Mouse (Mus musculus) heart, adult 8-10 months (tissue): Measurements from ENCODE around the gene Ric8a. TPM values are rescaled to one million over a fixed set of nuclear protein-coding genes. Genes with fewer than 3 reads are reported as not detected.
A peak's percentile ranks its signal among the peaks of the same experiment; 100 is the strongest.
"Not testable (repeated sequence)": the region's sequence is repeated elsewhere in the genome, so short reads cannot be mapped to it uniquely, and the experiment has no call there.

Source experiments
- DNase-seq: peaks from one replicate; pipeline ENCODE4 v3.0.0; 2022; ENCODE audit warnings: low spot score
- total RNA-seq, 4 experiments: library from RNA; stranded (reverse); gene quantifications; 2 replicates each; pipeline ENCODE4 v1.2.4; 2022

The Ric8a gene
- total RNA-seq, 4 experiments from 2014 or later, result 22.3 to 24.4 (median 23.3) TPM

GRCm38 (mm10) chr7:140890636-140891035, 33.9 kb downstream of the Ric8a start:
- not testable (repeated sequence) for DNase-seq

DNA sequence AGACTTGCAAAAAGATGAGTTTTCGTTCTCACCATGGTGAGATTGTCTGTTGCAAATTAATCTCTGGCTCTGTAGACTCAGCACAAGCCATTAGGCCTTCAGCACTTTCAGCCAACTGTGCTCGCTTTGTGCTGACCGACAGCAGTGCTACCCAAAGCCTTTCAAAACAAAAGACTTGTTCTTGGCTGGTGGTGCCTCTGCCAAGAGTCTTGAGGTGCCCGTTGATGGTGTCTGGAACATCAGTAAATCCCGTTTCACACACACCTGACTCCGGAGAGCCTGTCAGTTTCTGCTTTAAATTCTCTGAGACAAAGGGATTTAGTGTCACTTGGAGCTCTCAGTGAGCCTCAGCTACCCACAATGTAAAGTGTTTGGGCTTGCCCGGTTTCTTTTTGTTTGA, 37.3 kb downstream of the Ric8a start:
- no peak for DNase-seq

GRCm38 (mm10) chr7:140894611-140895010, 37.9 kb downstream of the Ric8a start:
- DNase-seq, result no peak

- DNase-seq, result no peak
Observed at GRCm38 (mm10) chr7:140897863-140898262, 41.1 kb downstream of the Ric8a start.

- DNase-seq, result no peak
Observed at GRCm38 (mm10) chr7:140899121-140899520, 42.4 kb downstream of the Ric8a start.

DNA sequence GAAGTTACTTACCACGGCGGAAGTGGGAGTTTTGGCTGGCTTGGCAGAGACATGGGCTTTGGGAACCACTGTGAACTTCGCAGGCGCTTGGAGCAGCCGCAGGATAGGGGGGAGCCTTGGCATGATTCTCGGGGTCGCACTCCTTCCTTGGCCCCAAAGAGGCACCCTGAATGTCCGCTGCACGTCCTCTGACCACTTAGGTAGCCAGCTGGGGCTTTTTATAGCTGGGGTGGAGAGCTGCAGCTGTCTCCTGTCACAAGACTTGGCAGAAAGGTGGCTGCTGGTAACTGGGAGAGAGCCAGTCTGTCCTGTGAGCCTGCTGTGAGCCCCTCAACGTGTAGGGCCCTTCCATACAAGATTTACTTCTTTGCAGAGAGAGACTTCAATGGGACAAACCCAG, 43.5 kb downstream of the Ric8a start, which contains the start of gene Cox8b:
Gene Cox8b (minus strand): TSS at position 227 of the 400 bp plus-strand sequence.
- DNase-seq, result peak; percentile 55

DNA sequence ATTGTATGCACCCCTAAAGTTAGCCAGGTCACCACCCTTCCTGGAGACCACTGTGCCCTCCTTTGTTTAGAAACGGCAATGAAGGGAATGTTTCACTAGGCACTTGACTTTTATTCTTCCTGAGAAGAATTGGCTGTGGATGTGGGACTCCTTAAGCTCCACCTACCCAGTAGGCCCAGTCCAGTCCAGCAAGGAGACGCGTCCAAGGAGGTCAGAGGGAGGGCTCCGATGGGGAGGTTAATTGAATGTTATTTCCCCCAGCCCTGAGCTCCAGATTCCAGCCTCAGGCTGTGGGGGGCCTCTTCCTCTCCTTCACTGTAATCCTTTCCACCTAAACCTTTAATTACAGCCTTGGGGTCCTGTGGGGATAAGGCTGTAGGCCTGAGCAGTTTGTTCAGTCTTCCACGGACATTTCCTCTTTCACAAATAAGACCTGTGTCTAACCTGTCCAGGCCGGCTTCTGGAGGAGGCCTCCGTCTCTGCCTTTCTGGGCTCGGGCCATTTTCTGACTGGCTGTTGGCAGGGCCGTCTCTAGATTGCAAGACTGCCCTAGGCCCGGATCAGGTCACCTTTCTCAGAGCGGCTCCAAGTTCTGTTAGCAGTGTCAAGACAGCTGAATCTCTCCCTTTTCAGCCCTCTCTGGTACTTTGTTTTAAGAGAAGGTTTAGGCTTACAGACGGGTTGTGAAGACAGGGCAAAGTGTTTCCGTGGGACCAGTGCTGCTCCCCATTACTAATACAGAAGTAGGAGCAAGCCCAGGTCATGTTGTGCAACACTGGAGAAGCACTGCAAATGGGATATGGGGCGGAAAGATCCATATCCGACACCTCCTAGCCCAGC, 45.5 kb downstream of the Ric8a start:
- no peak for DNase-seq

DNA sequence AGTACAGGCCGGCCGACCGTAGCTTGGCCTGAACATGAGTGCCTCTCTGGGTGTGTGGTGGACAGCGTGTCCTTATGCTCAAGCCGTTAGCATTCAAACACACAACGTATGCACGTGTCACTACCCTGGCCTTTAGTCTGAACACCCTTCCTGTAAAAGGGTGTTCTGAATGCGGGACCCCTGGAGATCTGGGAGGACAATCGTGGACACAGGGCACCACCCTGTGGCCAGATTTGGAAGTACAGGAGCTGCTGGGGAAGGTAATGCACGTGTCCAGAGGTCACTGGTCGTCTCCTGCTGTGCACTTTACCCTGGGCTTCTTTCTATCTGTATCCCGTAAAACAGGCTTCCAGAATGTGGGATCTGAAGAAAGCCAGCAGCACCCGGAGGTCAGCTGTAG, 46.5 kb downstream of the Ric8a start:
- peak; percentile 74 for DNase-seq

GRCm38 (mm10) chr7:140905642-140906081, 48.9 kb downstream of the Ric8a start:
- DNase-seq, result no peak

- no peak for DNase-seq
Observed at GRCm38 (mm10) chr7:140907131-140907530, 50.4 kb downstream of the Ric8a start.

GRCm38 (mm10) chr7:140907697-140908096, 50.9 kb downstream of the Ric8a start:
- no peak for DNase-seq

- DNase-seq, result no peak
Observed at GRCm38 (mm10) chr7:140908181-140908580, 51.4 kb downstream of the Ric8a start.

DNA sequence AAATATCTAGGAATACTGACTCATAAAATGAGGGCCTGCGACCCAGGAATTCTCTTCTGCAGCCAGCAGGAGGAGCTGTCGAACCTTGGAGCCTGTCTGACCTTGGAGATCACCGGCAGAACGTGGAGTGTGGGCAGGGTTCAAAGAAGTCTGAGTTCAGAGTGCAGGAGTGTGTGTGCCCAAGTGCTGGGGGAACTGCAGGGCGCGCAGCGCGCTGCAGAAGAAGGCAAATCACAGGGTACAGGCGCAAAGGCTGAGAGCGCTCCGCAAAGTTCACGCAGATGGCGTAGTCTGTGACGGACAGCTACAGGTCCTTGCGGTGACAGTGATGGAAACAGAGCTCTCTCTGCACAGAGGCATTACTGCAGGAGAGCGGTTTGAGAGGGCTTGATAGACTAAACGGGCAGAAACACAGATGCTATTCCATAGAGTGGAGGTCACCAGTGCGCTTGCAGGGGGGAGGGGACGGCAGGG, 51.9 kb downstream of the Ric8a start:
- DNase-seq, result peak; percentile 80

DNA sequence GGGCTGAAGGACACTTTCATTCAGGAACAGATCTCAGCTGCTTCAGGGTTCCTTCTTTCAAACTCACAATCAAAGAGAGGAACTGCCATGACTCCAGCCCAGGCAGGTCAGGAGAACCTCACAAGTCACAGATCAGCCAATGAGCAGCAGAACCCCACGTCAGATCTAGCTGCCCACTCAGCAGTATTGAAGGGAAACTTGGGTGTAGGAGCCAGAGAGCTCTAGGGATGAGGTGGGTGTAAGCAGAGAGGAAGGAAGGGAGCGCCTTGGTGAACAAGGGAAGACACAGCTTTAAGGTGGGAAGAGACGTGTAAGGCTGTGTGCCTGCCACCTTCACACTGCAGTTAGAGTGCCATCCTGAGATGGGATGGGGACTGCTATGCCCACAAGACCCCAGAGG, 55.5 kb downstream of the Ric8a start:
- no peak for DNase-seq

GRCm38 (mm10) chr7:140912846-140913482, 56.2 kb downstream of the Ric8a start:
- no peak for DNase-seq

Other genes starting within 250 kb of the Ric8a start
- gene Olfr61, start 228.0 kb upstream of the Ric8a start, total RNA-seq, result not detected
- gene Olfr53, start 210.5 kb upstream of the Ric8a start, total RNA-seq, result not detected
- gene Olfr539, start 197.0 kb upstream of the Ric8a start, total RNA-seq, result not detected
- gene Olfr45, start 175.0 kb upstream of the Ric8a start, total RNA-seq, result not detected
- gene Olfr541, start 159.7 kb upstream of the Ric8a start, total RNA-seq, result not detected
- 1 to 10 TPM; 3.0 to 9.8 (median 4.0) TPM for gene Cyp2e1, start 93.2 kb upstream of the Ric8a start, total RNA-seq
- gene Syce1, start 69.1 kb upstream of the Ric8a start, total RNA-seq, result under 1 TPM in 1 of 4 experiments, not detected in 3; 0.28 TPM
- under 1 TPM; 0.06 to 0.53 (median 0.30) TPM for gene Zfp941, start 34.8 kb upstream of the Ric8a start, total RNA-seq
- gene Urah, start 21.9 kb upstream of the Ric8a start, total RNA-seq, result 1 to 10 TPM in 2 of 4 experiments, under 1 TPM in 2; 0.79 to 3.2 (median 1.4) TPM
- gene Scgb1c1, start 11.4 kb upstream of the Ric8a start, total RNA-seq, result 10 to 100 TPM; 26.3 to 49.2 (median 37.1) TPM
- not detected for gene Odf3, start 9.2 kb upstream of the Ric8a start, total RNA-seq
- gene Gm45785, start 626 bp upstream of the Ric8a start, total RNA-seq, result not detected
- 10 to 100 TPM in 1 of 4 experiments, 1 to 10 TPM in 3; 7.9 to 11.8 (median 8.8) TPM for gene Bet1l, start 620 bp downstream of the Ric8a start, total RNA-seq
- 10 to 100 TPM; 80.4 to 85.4 (median 84.0) TPM for gene Psmd13, start 25.0 kb downstream of the Ric8a start, total RNA-seq
- gene Sirt3, start 25.4 kb downstream of the Ric8a start, total RNA-seq, result 10 to 100 TPM; 67.8 to 72.6 (median 69.6) TPM
- gene Cox8b, start 43.5 kb downstream of the Ric8a start, total RNA-seq, result 1,000 to 10,000 TPM; 2,926 to 3,503 (median 3,138) TPM
- gene Nlrp6, start 63.9 kb downstream of the Ric8a start, total RNA-seq, result not detected
- 1 to 10 TPM; 3.8 to 5.3 (median 4.3) TPM for gene Pgghg, start 84.4 kb downstream of the Ric8a start, total RNA-seq
- gene Ifitm5, start 93.3 kb downstream of the Ric8a start, total RNA-seq, result under 1 TPM in 3 of 4 experiments, not detected in 1; 0.35 to 0.72 (median 0.37) TPM
- not detected for gene Gm45717, start 99.0 kb downstream of the Ric8a start, total RNA-seq
- gene Ifitm2, start 99.0 kb downstream of the Ric8a start, total RNA-seq, result 100 to 1,000 TPM in 1 of 4 experiments, 10 to 100 TPM in 3; 86.2 to 101 (median 90.3) TPM
- 1 to 10 TPM; 1.6 to 6.3 (median 5.0) TPM for gene Ifitm1, start 110.3 kb downstream of the Ric8a start, total RNA-seq
- 100 to 1,000 TPM in 1 of 4 experiments, 10 to 100 TPM in 3; 83.5 to 104 (median 88.4) TPM for gene Ifitm3, start 153.8 kb downstream of the Ric8a start, total RNA-seq
- 1 to 10 TPM in 1 of 4 experiments, not detected in 3; 4.9 TPM for gene Ifitm6, start 161.0 kb downstream of the Ric8a start, total RNA-seq
- not detected for gene Gm17387, start 172.2 kb downstream of the Ric8a start, total RNA-seq
- not detected for gene B4galnt4, start 204.1 kb downstream of the Ric8a start, total RNA-seq
- under 1 TPM; 0.19 to 0.35 (median 0.27) TPM for gene Pkp3, start 221.3 kb downstream of the Ric8a start, total RNA-seq
- gene Sigirr, start 243.6 kb downstream of the Ric8a start, total RNA-seq, result 1 to 10 TPM; 4.8 to 6.5 (median 5.6) TPM